Mouse (Mus musculus): Measurements from ENCODE around the gene Ffar2.
A peak's percentile ranks its signal among the peaks of the same experiment; 100 is the strongest.

The Ffar2 gene

GRCm38 (mm10) chr7:30821532-30821931 lies 2.0 kb downstream of the Ffar2 start:
- DNase-seq (ENCODE audit: low spot score) = no peak

- no peak for DNase-seq (ENCODE audit: low spot score)
Observed at GRCm38 (mm10) chr7:30820854-30821445, 2.6 kb downstream of the Ffar2 start.

GRCm38 (mm10) chr7:30820131-30820530 lies 3.4 kb downstream of the Ffar2 start:
- no peak for DNase-seq (ENCODE audit: low spot score)

- no peak for DNase-seq (ENCODE audit: low spot score)
Observed at GRCm38 (mm10) chr7:30812291-30812807, 11.2 kb downstream of the Ffar2 start.

- DNase-seq (ENCODE audit: low spot score) = no peak
Observed at GRCm38 (mm10) chr7:30811757-30812290, 11.8 kb downstream of the Ffar2 start.

GRCm38 (mm10) chr7:30810319-30810718 lies 13.3 kb downstream of the Ffar2 start:
- DNase-seq (ENCODE audit: low spot score) = no peak

- peak; percentile 22 for DNase-seq (ENCODE audit: low spot score)
Observed at GRCm38 (mm10) chr7:30805924-30806323, 17.7 kb downstream of the Ffar2 start.

- DNase-seq (ENCODE audit: low spot score) = no peak
Observed at GRCm38 (mm10) chr7:30804026-30804715, 19.4 kb downstream of the Ffar2 start.

- no peak for DNase-seq (ENCODE audit: low spot score)
Observed at GRCm38 (mm10) chr7:30803256-30803655, 20.3 kb downstream of the Ffar2 start.

GRCm38 (mm10) chr7:30800653-30801052 lies 22.9 kb downstream of the Ffar2 start:
- DNase-seq (ENCODE audit: low spot score) = no peak

GRCm38 (mm10) chr7:30796790-30797189 lies 26.8 kb downstream of the Ffar2 start:
- DNase-seq (ENCODE audit: low spot score) = no peak

- no peak for DNase-seq (ENCODE audit: low spot score)
Observed at GRCm38 (mm10) chr7:30794921-30795320, 28.7 kb downstream of the Ffar2 start.

- no peak for DNase-seq (ENCODE audit: low spot score)
Observed at GRCm38 (mm10) chr7:30791921-30792320, 31.7 kb downstream of the Ffar2 start.

GRCm38 (mm10) chr7:30790141-30790540 lies 33.4 kb downstream of the Ffar2 start:
- no peak for DNase-seq (ENCODE audit: low spot score)

GRCm38 (mm10) chr7:30787377-30788022 lies 36.1 kb downstream of the Ffar2 start, which contains the start of gene Krtdap:
TSS of gene Krtdap (plus strand) at chr7:30787896.
- DNase-seq (ENCODE audit: low spot score) = no peak

GRCm38 (mm10) chr7:30785721-30786546 lies 37.6 kb downstream of the Ffar2 start:
- no peak for DNase-seq (ENCODE audit: low spot score)

GRCm38 (mm10) chr7:30785154-30785553 lies 38.4 kb downstream of the Ffar2 start:
- DNase-seq (ENCODE audit: low spot score) = no peak

- no peak for DNase-seq (ENCODE audit: low spot score)
Observed at GRCm38 (mm10) chr7:30782658-30783057, 40.9 kb downstream of the Ffar2 start.

GRCm38 (mm10) chr7:30781792-30782191 lies 41.8 kb downstream of the Ffar2 start:
- no peak for DNase-seq (ENCODE audit: low spot score)

- no peak for DNase-seq (ENCODE audit: low spot score)
Observed at GRCm38 (mm10) chr7:30777911-30778310, 45.7 kb downstream of the Ffar2 start.

GRCm38 (mm10) chr7:30777081-30777579 lies 46.4 kb downstream of the Ffar2 start:
- no peak for DNase-seq (ENCODE audit: low spot score)

GRCm38 (mm10) chr7:30776104-30776503 lies 47.5 kb downstream of the Ffar2 start:
- DNase-seq (ENCODE audit: low spot score) = no peak

All from ovary, postnatal 14 days (tissue).